Mouse (Mus musculus) lung, embryonic 16.5 days (tissue): Measurements from ENCODE around the gene Xrcc6. TPM values are rescaled to one million over a fixed set of nuclear protein-coding genes. Genes with fewer than 3 reads are reported as not detected.
A peak's percentile ranks its signal among the peaks of the same experiment; 100 is the strongest.

ENCODE experiments used
- ATAC-seq: fragments of 200-750 bp; cut with Nextera tagmentation; 2 replicates; pipeline ENCODE4 v1.8.0; 2017; ENCODE audit warnings: low read depth, mild to moderate bottlenecking, moderate library complexity
- H3K27ac ChIP-seq: fragments of 300-500 bp; sonication (generic); 2 replicates; pipeline ENCODE4 v1.5.1; 2014; ENCODE audit warnings: mild to moderate bottlenecking, control low read depth, low read length
- H3K27me3 ChIP-seq: fragments of 300-500 bp; sonication (generic); 2 replicates; pipeline ENCODE4 v1.6.1; 2014; ENCODE audit warnings: low read depth, low read length, mixed read lengths; ENCODE audit not compliant: control insufficient read depth, insufficient read depth
- H3K36me3 ChIP-seq: fragments of 300-500 bp; sonication (generic); 2 replicates; pipeline ENCODE4 v1.6.1; 2014; ENCODE audit warnings: low read length; ENCODE audit not compliant: control insufficient read depth, insufficient read depth
- H3K4me1 ChIP-seq: fragments of 300-500 bp; sonication (generic); replicated peaks from 2 replicates; pipeline ENCODE4 v1.6.1; 2014; ENCODE audit warnings: low read length, mixed read lengths; ENCODE audit not compliant: control insufficient read depth, insufficient read depth
- H3K4me2 ChIP-seq: fragments of 300-500 bp; sonication (generic); 2 replicates; pipeline ENCODE4 v1.6.1; 2014; ENCODE audit warnings: low read depth, low read length, control low read depth
- H3K4me3 ChIP-seq: fragments of 300-500 bp; sonication (generic); 2 replicates; pipeline ENCODE4 v1.5.1; 2014; ENCODE audit warnings: mild to moderate bottlenecking, low read length, control low read depth
- H3K9ac ChIP-seq: fragments of 300-500 bp; sonication (generic); 2 replicates; pipeline ENCODE4 v1.6.1; 2014; ENCODE audit warnings: low read length, control low read depth
- H3K9me3 ChIP-seq: fragments of 300-500 bp; sonication (generic); 2 replicates; pipeline ENCODE4 v1.6.1; 2016; ENCODE audit warnings: low read length; ENCODE audit not compliant: control insufficient read depth
- WGBS: fragments of 180-500 bp; shearing (Covaris S2); extraction: QIAGEN DNeasy Blood & Tissue Kit; methylation state at CpG from one replicate; pipeline ENCODE4 v1.1.7; 2014; 5-methylcytosine and 5-hydroxymethylcytosine counted together
- polyA plus RNA-seq: library from polyadenylated mRNA; unstranded; fragments of >200 nt; fragmentation: Nextera tagmentation; extraction: Ambion mirVana; gene quantifications from 2 replicates; pipeline ENCODE4 v1.2.1, GENCODE M21; 2015

Gene Xrcc6
- polyA plus RNA-seq, 1 experiment from 2014 or later = 72.0 TPM

GRCm38 (mm10) chr15:81950716-81951115 is 36.9 kb upstream of the Xrcc6 start:
- Histone ChIP-seq H3K27ac (no peak overlapping the region), H3K36me3 (peaks cover 20% of the 10 kb centered on the region), H3K4me3 (no peak overlapping the region), H3K4me1 (no peaks in the 10 kb centered on the region), H3K4me2 (no peak overlapping the region), H3K9ac (no peak overlapping the region), H3K27me3 (no peaks in the 10 kb centered on the region), H3K9me3 (no peaks in the 10 kb centered on the region)
- no peak for ATAC-seq
- 79% methylated on average over 5 of the region's 5 CpGs for WGBS

- 0 out of 2 replicates have a peak, but pooled peaks have one; percentile 15 for ATAC-seq
- Histone ChIP-seq H3K27me3 (no peaks in the 10 kb centered on the region), H3K36me3 (peaks cover 22% of the 10 kb centered on the region), H3K9ac (no peak overlapping the region), H3K4me1 (no peaks in the 10 kb centered on the region), H3K9me3 (no peaks in the 10 kb centered on the region), H3K27ac (no peak overlapping the region), H3K4me3 (no peak overlapping the region), H3K4me2 (no peak overlapping the region)
- WGBS = 82% methylated on average over 9 of the region's 9 CpGs
Observed at GRCm38 (mm10) chr15:81951159-81951558, 36.5 kb upstream of the Xrcc6 start.

- H3K4me1 ChIP-seq = no peaks in the 10 kb centered on the region
- no peak overlapping the region for H3K27ac ChIP-seq
- H3K9ac ChIP-seq = no peak overlapping the region
- 83% methylated on average over 4 of the region's 4 CpGs for WGBS
- H3K4me2 ChIP-seq = no peak overlapping the region
- no peak overlapping the region for H3K4me3 ChIP-seq
- H3K27me3 ChIP-seq = no peaks in the 10 kb centered on the region
- H3K9me3 ChIP-seq = no peaks in the 10 kb centered on the region
- ATAC-seq = no peak
- H3K36me3 ChIP-seq = peaks cover 25% of the 10 kb centered on the region
Observed at GRCm38 (mm10) chr15:81952310-81952709, 35.3 kb upstream of the Xrcc6 start.

GRCm38 (mm10) chr15:81954151-81954583 is 33.5 kb upstream of the Xrcc6 start:
- no peak for ATAC-seq
- Histone ChIP-seq H3K4me2 (no peak overlapping the region), H3K4me1 (no peaks in the 10 kb centered on the region), H3K4me3 (no peak overlapping the region), H3K27ac (no peak overlapping the region), H3K36me3 (peaks cover 25% of the 10 kb centered on the region), H3K9ac (no peak overlapping the region), H3K27me3 (no peaks in the 10 kb centered on the region), H3K9me3 (no peaks in the 10 kb centered on the region)
- 94% methylated on average over 9 of the region's 9 CpGs for WGBS

- H3K36me3 ChIP-seq = peaks cover 25% of the 10 kb centered on the region
- no peak overlapping the region for H3K27ac ChIP-seq
- no peak overlapping the region for H3K9ac ChIP-seq
- H3K27me3 ChIP-seq = no peaks in the 10 kb centered on the region
- no peak overlapping the region for H3K4me3 ChIP-seq
- no peak overlapping the region for H3K4me2 ChIP-seq
- H3K4me1 ChIP-seq = peaks cover 2% of the 10 kb centered on the region
- WGBS = 82% methylated on average over 6 of the region's 6 CpGs
- ATAC-seq = no peak
- no peaks in the 10 kb centered on the region for H3K9me3 ChIP-seq
Observed at GRCm38 (mm10) chr15:81954716-81955115, 32.9 kb upstream of the Xrcc6 start.

- Histone ChIP-seq H3K9me3 (no peaks in the 10 kb centered on the region), H3K4me3 (no peak overlapping the region), H3K27ac (no peak overlapping the region), H3K4me2 (no peak overlapping the region), H3K9ac (no peak overlapping the region), H3K36me3 (peaks cover 25% of the 10 kb centered on the region), H3K4me1 (peaks cover 5% of the 10 kb centered on the region), H3K27me3 (no peaks in the 10 kb centered on the region)
- WGBS = 93% methylated on average over 15 of the region's 15 CpGs
- no peak for ATAC-seq
Observed at GRCm38 (mm10) chr15:81955414-81955813, 32.2 kb upstream of the Xrcc6 start.

- ATAC-seq = no peak
- H3K9ac ChIP-seq = no peak overlapping the region
- peaks cover 5% of the 10 kb centered on the region for H3K4me1 ChIP-seq
- peaks cover 25% of the 10 kb centered on the region for H3K36me3 ChIP-seq
- no peaks in the 10 kb centered on the region for H3K9me3 ChIP-seq
- WGBS = 63% methylated on average over 8 of the region's 8 CpGs
- no peak overlapping the region for H3K4me3 ChIP-seq
- no peaks in the 10 kb centered on the region for H3K27me3 ChIP-seq
- no peak overlapping the region for H3K27ac ChIP-seq
- H3K4me2 ChIP-seq = no peak overlapping the region
Observed at GRCm38 (mm10) chr15:81956457-81956856, 31.2 kb upstream of the Xrcc6 start.

- H3K4me1 ChIP-seq = peaks cover 5% of the 10 kb centered on the region
- ATAC-seq = no peak
- H3K9ac ChIP-seq = no peak overlapping the region
- H3K27me3 ChIP-seq = no peaks in the 10 kb centered on the region
- H3K4me2 ChIP-seq = no peak overlapping the region
- WGBS = 77% methylated on average over 11 of the region's 11 CpGs
- H3K4me3 ChIP-seq = no peak overlapping the region
- no peak overlapping the region for H3K27ac ChIP-seq
- H3K36me3 ChIP-seq = peaks cover 19% of the 10 kb centered on the region
- H3K9me3 ChIP-seq = no peaks in the 10 kb centered on the region
Observed at GRCm38 (mm10) chr15:81957598-81957997, 30.0 kb upstream of the Xrcc6 start.

GRCm38 (mm10) chr15:81958906-81959305 is 28.7 kb upstream of the Xrcc6 start:
- Histone ChIP-seq H3K9me3 (no peaks in the 10 kb centered on the region), H3K4me2 (no peak overlapping the region), H3K36me3 (peaks cover 19% of the 10 kb centered on the region), H3K4me1 (peaks cover 5% of the 10 kb centered on the region), H3K9ac (no peak overlapping the region), H3K4me3 (no peak overlapping the region), H3K27ac (no peak overlapping the region), H3K27me3 (no peaks in the 10 kb centered on the region)
- no peak for ATAC-seq
- 77% methylated on average over 3 of the region's 3 CpGs for WGBS
